Mouse (Mus musculus) layer of hippocampus, adult 9-10 months (tissue): ENCODE measurements around the gene 2310011J03Rik.

Source experiments
- DNase-seq: peaks from one replicate; pipeline ENCODE4 v3.0.0; 2022; ENCODE audit warnings: low spot score

2310011J03Rik gene

DNA sequence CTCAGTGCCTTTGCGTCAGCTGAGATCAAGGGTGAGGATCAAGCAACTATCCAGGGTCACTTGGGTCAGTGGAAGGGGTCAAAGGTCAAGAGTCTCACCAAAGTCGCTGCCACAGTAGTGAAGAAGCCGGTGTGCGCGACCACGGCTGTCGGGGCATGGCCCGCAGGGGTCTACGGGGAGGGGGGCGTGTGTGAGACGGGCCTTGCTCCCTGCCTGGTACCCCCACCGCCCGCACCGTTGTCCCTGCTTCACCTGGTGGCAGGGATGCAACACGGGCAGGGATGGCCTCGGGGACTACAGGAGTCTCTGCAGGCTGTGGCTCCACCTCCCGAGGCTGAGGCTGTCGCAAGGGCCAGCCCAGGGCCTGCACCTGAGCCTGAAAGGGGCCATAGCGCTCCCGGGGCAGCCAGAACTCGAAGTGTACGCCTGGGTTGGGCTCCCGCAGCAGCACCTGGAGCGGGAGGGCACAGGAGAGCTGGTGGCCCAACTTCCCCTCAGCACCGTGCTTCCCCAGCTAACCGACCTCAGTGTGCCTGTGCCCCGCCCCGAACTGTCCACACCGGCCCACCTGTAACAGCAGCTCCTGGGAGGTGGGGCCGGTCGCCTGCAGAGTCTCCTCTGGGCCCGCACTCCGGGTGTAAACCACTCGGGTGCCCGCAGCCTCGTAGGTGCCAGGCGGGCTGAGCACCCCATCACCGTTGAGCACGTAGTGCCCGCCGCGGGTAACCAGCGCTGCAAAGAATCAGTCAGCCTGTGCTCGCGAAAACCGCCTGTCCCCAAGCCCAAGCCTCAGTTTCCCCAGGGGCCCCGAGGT lies 21.4 kb upstream of the 2310011J03Rik start:
- DNase-seq: no peak

DNA sequence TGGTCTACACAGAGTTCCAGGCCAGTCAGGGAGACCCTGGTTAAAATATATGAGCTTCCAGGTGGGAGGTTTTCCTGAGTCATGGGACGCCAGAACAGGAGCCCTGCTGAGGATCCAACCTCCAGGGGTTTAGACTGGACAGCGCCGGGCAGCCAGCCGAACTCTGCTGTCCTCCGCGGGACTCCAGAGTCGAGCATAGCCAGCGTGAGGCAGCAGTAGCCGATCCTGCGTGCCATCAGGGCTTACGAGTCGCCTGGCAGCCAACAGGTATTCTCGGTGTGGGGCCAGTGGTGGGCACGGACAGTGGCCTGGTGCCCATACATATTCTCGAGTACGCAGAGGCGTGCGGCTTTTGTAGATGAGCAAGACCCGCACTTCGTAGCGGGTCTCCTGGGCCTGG lies 20.7 kb upstream of the 2310011J03Rik start:
- DNase-seq: no peak

DNA sequence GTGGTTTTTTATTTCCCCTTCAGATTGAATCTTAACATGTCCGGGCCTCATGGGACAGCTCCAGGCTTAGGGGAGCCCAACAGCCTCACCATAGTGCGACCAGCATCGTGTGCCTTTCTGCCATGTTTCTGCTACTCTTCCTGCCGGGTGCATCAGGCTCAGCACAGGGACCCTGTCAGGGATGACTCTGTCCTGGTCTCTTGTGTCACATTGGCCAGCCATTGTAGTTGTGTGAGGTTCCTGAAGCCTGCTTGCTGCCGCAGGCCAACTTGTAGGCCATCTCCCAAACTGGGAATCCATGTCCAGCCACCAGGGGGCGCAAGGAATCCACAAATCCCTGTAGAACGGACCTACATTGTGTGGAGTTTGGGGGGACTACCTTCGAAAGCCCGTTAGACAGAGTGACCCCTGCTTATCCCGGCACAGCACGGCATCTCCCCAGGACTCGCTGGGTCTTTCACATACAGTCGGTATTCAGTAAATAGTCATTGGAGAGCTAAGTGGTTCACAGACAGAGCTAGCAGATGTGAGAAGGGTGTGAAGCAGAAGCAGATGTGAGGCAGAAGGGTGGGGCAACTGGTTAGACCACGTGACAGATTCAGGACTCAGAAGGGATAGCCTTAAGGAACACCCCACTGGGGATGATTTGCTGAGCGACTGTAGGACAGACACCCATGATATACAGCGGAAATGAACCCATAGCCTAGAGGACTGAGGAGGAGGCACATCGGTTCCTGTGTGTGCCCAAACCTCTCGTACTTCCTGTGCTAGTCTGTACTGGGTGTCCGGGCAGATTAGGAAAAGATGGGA lies 19.8 kb upstream of the 2310011J03Rik start:
- peak; percentile 85 for DNase-seq

DNA sequence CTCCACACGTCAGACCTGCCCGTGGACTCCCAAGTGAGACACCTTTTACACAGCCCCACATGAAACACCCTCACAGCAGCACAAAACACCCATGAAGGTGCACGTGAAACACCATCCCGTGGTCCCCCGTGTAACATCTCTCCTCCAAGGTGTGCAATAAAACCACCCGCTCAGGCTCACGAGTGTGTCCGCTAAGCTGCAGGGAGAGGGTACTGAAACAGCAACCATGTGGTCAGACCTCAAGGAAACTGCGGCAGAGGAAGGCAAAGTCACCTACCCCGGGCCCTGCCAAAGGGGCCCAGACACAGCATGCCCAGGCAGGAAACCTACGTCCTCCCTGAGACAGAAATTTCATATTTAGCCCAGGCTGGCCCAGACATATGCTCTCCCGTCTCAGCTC lies 15.9 kb upstream of the 2310011J03Rik start:
- no peak for DNase-seq

GRCm38 (mm10) chr10:80332525-80332989 lies 12.2 kb upstream of the 2310011J03Rik start:
- no peak for DNase-seq

DNA sequence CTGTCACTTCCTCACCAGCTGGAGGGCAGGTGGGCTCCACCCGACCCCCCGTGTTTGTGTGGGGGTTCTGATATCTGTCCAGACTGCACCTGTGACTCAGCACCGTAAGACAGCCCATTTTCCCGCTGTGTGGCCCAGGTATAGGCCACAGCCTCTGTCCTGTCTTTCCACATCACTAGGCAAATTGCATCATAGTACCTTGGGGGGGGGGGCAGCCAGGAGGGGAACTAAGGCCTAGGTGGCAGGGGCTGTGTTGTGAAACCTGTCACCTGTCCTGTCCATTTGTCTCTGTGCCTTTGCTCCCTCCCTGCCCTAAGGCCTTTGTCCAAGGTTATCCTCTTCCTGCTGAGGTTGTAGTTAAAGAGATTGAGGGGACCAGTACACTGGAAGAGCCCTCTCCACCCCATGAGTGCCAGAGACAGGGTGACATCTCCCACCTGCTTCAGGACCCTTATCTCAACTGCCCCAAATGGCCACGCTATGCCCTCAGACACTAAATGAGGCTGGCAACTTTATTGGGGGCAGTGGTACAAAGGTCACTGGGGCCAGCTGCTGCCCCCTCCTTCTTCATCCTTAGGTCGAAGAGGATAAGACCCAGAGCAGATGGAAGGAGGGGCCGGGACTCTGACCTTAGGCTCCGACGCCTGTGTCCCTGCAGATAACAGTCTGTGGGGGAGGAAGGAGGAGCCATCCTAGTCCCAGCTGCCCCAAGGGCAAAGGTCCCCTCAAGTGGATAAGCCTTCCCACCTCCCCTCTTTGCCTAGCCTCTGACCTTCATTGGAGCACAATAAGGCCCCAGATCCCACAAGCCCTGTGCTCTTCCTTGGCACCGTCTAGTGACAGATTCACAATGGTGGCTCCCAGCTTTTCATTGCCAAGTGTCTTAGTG lies 11.5 kb upstream of the 2310011J03Rik start:
- no peak for DNase-seq

DNA sequence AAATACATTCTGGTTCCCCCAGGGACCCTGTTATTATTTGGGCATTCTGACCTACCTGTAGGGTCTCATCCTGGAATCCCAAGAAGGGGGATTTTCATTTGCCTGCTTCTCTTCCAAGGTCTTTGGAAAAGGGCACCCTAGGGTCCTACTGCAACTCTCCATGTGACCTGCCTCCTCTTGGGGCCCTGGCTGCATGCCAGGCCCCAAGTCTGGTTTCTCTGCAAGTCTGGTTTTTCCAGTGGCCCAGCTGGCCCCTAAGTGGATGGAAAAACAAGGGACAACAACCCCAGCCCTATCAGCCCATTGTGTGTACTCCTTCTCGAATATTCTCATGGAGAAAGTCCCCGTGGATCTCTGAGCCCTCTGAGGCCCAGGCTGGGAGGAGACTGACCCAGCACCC lies 10.6 kb upstream of the 2310011J03Rik start:
- no peak for DNase-seq

DNA sequence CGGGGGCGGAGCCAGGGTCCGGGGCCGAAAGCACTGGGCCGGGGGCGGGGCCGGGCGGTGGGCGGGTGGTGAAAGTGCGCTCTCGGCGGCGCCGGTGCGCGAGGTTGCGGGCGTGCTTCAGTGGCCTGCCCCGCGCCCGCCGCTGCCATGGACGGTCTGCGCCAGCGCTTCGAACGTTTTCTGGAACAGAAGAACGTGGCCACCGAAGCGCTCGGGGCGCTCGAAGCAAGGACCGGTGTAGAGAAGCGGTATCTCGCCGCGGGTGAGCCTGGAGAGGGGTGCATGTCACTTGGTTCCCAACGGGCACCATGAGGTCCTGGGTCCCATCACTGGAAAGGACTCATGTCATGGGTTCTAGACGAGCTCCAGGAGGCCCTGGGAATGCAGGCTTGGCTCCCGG lies 9.7 kb upstream of the 2310011J03Rik start:
- DNase-seq: no peak

DNA sequence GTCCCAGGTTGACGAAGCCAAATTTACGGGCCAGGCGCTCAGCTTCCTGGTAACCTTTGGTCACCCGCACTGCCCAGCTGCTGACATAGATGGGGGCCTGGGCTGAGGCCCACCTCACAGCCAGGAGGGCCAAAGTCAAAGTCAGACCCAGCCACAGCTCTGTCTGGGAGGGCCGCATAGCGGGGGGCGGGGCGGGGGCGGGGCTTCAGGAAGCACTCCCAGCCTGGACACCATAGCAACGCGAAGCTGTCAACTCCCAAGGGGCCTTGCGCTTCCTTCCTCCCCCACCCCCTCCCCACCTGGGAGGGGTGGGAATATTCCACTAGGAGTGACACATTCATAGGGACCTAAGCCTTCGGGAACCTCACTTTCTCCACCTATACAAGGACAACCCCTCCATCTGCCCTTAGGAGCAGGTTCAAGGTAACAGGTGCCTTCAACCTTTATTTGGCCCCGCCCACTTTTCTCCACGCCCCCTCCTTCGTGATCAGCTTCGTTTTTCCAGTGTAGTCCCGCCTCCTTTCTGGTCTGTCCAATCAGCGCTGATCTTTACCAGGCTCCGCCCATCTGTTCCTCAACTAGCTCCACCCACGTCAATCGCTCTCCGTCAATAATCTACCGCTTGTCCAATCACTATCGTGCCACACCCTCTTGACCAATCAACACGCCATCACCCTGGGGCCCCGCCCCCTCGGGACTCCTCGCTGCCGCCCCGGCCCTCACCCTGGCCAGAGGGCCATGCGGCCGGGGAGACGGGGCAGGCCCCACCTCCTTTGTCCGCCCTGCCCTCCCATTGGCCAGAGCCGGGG lies 9.1 kb upstream of the 2310011J03Rik start, which contains the start of the genes Pcsk4 and Reep6:
TSS of gene Pcsk4 (minus strand) at position 226 of the 809 bp plus-strand sequence.
TSS of gene Reep6 (plus strand) at position 681 of the 809 bp plus-strand sequence.
- peak; percentile 92 for DNase-seq

- no peak for DNase-seq
Observed at GRCm38 (mm10) chr10:80325045-80325444, 4.7 kb upstream of the 2310011J03Rik start.

DNA sequence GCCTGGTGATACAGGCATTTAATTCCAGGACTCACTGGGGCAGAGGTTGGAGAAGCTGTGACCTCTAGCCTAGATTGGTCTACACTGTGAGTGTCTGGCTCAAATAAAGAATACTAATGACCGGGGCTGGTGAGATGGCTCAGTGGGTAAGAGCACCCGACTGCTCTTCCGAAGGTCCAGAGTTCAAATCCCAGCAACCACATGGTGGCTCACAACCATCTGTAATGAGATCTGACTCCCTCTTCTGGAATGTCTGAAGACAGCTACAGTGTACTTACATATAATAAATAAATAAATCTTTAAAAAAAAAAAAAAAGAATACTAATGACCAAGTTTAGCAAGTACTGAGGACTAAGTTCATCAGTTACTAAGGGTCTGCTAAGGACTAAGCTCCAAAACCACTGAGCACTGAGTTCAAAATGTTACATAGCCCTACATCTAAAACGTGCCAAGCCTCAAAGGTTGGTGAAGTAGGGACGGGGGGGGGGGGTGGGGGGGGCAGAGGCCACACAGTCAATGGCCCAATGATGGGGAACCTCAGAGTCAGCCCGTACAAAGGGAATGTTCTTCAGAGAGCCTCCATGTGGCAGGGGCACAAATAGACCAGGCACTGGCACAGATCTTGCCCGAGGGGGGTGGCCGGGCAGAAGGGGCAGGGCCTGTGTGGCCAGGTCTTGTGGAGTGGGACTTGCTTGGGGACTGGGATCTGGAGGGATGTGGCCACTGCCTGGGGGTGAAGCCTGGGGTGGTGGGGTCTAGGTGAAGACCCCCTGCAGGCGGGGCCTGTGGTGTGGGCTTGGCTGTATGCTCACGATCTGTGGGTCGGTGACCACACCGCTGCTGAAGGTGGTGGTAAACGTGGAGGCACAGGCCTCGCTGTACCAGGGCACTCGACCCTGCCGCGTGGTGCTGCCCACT lies 4.0 kb upstream of the 2310011J03Rik start:
- DNase-seq: no peak

GRCm38 (mm10) chr10:80323261-80324119 lies 3.2 kb upstream of the 2310011J03Rik start:
- DNase-seq: no peak

GRCm38 (mm10) chr10:80322811-80323211 lies 2.5 kb upstream of the 2310011J03Rik start:
- no peak for DNase-seq

- no peak for DNase-seq
Observed at GRCm38 (mm10) chr10:80321670-80322581, 1.6 kb upstream of the 2310011J03Rik start.

DNA sequence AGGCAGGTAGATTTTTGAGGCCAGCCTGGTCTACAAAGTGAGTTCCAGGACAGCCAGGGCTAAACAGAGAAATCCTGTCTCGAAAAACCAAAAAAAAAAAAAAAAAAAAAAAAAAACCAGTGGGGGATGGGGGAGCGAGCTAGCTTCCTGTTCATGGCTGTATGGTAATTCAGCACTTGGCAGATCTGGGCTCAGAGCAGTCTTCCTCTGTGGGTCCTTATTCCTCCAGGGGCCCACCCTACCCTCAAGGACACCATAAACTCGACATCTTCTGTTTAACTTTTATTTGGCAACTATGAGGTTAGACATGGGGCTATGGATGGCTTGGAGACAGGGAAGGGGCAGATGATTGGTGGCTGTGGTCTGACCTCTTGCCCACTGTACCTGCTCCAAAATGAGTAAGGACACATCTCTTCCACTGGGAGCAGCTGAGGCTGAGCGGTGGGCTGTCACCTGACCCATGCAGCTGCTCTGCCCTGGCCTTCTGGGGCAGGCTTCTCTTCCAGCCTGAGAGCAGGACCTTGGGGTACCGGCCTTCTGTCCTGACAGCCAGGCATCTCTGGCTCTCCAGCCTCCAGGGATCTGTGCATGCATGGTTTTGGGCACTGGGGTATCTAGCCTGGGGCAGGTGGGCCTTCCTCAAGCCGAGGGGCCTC lies 805 bp upstream of the 2310011J03Rik start:
- no peak for DNase-seq

- DNase-seq: no peak
Observed at GRCm38 (mm10) chr10:80317011-80317410, 3.3 kb downstream of the 2310011J03Rik start.

GRCm38 (mm10) chr10:80316359-80316781 lies 4.0 kb downstream of the 2310011J03Rik start:
- no peak for DNase-seq
